In the genomic region with DNA sequence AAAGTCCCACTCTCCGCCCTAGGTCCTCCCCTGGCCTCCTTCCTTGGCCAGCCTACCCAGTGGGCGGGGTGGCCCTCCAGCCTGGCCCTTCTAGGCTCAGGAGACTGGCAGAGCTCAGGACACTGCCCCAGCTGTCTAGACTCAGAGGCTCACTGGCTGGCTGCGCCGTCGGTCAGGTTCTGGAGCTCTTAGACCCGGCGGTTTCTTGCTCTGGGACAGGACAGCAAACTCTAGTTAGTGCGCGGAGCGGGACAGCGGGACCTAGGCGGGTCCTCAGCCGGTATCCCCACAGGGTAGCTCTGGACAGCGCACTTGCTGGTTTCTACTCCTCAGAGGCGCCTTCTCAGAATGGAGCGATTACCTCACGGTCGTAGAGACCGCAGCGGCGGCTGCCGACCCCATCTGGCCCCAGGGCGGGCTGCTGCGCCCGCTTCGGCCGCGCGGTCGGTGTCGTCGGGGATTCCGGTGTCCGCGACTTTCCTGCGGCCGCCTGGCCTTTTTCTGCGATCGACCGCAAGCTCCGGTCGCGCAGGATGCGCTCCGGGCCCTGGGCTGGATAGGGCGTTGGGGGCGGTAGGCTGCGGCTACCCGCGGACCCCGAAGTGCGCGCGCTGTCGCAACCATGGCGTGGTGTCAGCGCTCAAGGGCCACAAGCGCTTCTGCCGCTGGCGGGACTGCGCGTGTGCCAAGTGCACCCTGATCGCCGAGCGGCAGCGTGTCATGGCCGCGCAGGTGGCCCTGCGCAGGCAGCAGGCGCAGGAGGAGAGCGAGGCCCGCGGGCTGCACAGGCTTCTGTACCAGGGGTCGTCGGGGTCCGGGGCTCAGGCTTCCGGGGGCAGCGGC, we compare ENCODE assay signal across 10 mouse cellular contexts. TPM values are rescaled to one million over a fixed set of nuclear protein-coding genes. Genes with fewer than 3 reads are reported as not detected.
DNase-seq lines count a peak whose midpoint lies in the region; ATAC-seq lines count a peak whose summit lies in the region.
"Had no signal": no experiment of that assay in that cellular context is flagged by ENCODE, and none has a peak within 500 bp of the region (broad histone marks: within the 10 kb centered on the region; RNA-seq: fewer than 3 reads in every experiment).

No protein-coding gene starts in this region.

- no peaks in the 10 kb centered on the region for H3K9me3 ChIP-seq in forebrain, embryonic 10.5 days
- no peaks in the 10 kb centered on the region for H3K9me3 ChIP-seq in hindbrain, embryonic 15.5 days
- H3K9me3 ChIP-seq in neural tube, embryonic 15.5 days (replicated peaks), result no peaks in the 10 kb centered on the region

- under 1% methylated on average over 78 of the region's 78 CpGs for WGBS in forebrain, embryonic 10.5 days
- WGBS in hindbrain, embryonic 15.5 days, result 2% methylated on average over 77 of the region's 78 CpGs
- WGBS in neural tube, embryonic 15.5 days, result under 1% methylated on average over 78 of the region's 78 CpGs

- peak; percentile 17 for DNase-seq in gastrocnemius, postnatal 10 days
- DNase-seq in gastrocnemius, adult 18-20 months (ENCODE audit: low spot score), result no peak
- peak; percentile 89 for DNase-seq in Muller cell, postnatal 12 days (ENCODE audit: inconsistent ontology term)
- peak; percentile 74 for DNase-seq in forebrain, embryonic 10.5 days (ENCODE audit: extremely low spot score, low spot score)
- peak; percentile 4 for DNase-seq in liver
- DNase-seq in MN1 (ENCODE audit: low spot score), result no peak

- peak; percentile 87 for ATAC-seq in hindbrain, embryonic 15.5 days (ENCODE audit: low FRiP score, low read depth)
- peak; percentile 77 for ATAC-seq in neural tube, embryonic 15.5 days (ENCODE audit: low FRiP score)

- H3K27me3 ChIP-seq in forebrain, embryonic 10.5 days (ENCODE audit: poor library complexity, severe bottlenecking), result peaks cover 55% of the 10 kb centered on the region
- peaks cover 43% of the 10 kb centered on the region for H3K27me3 ChIP-seq in hindbrain, embryonic 15.5 days
- H3K27me3 ChIP-seq in neural tube, embryonic 15.5 days (replicated peaks), result peaks cover 48% of the 10 kb centered on the region

- H3K4me3 ChIP-seq in forebrain, embryonic 10.5 days, result peak overlapping the region; percentile 80
- H3K4me3 ChIP-seq in hindbrain, embryonic 15.5 days, result peak overlapping the region; percentile 61
- H3K4me3 ChIP-seq in neural tube, embryonic 15.5 days (replicated peaks), result peak overlapping the region; percentile 54

- peak overlapping the region; percentile 47 for H3K9ac ChIP-seq in hindbrain, embryonic 15.5 days
- peak overlapping the region; percentile 50 for H3K9ac ChIP-seq in neural tube, embryonic 15.5 days (replicated peaks)

- peak overlapping the region; percentile 84 for H3K4me2 ChIP-seq in hindbrain, embryonic 15.5 days
- H3K4me2 ChIP-seq in neural tube, embryonic 15.5 days, result peak overlapping the region; percentile 82

- peaks cover 13% of the 10 kb centered on the region for H3K36me3 ChIP-seq in forebrain, embryonic 10.5 days (replicated peaks)
- no peaks in the 10 kb centered on the region for H3K36me3 ChIP-seq in hindbrain, embryonic 15.5 days
- no peaks in the 10 kb centered on the region for H3K36me3 ChIP-seq in neural tube, embryonic 15.5 days

- peaks cover 38% of the 10 kb centered on the region for H3K4me1 ChIP-seq in forebrain, embryonic 10.5 days
- peaks cover 14% of the 10 kb centered on the region for H3K4me1 ChIP-seq in hindbrain, embryonic 15.5 days (replicated peaks)
- peaks cover 14% of the 10 kb centered on the region for H3K4me1 ChIP-seq in neural tube, embryonic 15.5 days

- H3K27ac ChIP-seq in forebrain, embryonic 10.5 days, result peak overlapping the region; percentile 95
- H3K27ac ChIP-seq in hindbrain, embryonic 15.5 days (replicated peaks), result no peak overlapping the region
- no peak overlapping the region for H3K27ac ChIP-seq in neural tube, embryonic 15.5 days (replicated peaks)

RNA-seq across cellular contexts. Expression of a gene that starts 8.9 kb away (rescaled TPM):
- under 1 TPM in 1 of 2 experiments, not detected in 1; 0.14 TPM for total RNA-seq in gastrocnemius, postnatal 10 days (2021)
- total RNA-seq in gastrocnemius, adult 18-20 months (2021), result not detected
- polyA plus RNA-seq in forebrain, embryonic 10.5 days (2016; fragmentation: Nextera tagmentation; extraction: Ambion mirVana), result 9.3 and 11.1 TPM in 2 replicates
- 0.40 and 0.54 TPM in 2 replicates for polyA plus RNA-seq in hindbrain, embryonic 15.5 days (2015; fragmentation: Nextera tagmentation; extraction: Ambion mirVana)
- 0.22 and 0.32 TPM in 2 replicates for polyA plus RNA-seq in neural tube, embryonic 15.5 days (2015; fragmentation: Nextera tagmentation; extraction: Ambion mirVana)
- total RNA-seq: heart, adult 18-20 months; MEL had no signal

Comparison
In these comparisons a context has a peak if more than half of its experiments do, and no peak if none do; other contexts are left out.
1. DNase-seq: peak in gastrocnemius, postnatal 10 days (single experiment), Muller cell, postnatal 12 days (single experiment), forebrain, embryonic 10.5 days (single experiment) and liver (single experiment); none in gastrocnemius, adult 18-20 months (single experiment) and MN1 (single experiment).
2. Peak in every context shown above with its lines, with median percentiles within 50 percentile points of each other: H3K4me3 ChIP-seq.